Mouse (Mus musculus): Measurements from ENCODE around the gene a.

Gene a

DNA sequence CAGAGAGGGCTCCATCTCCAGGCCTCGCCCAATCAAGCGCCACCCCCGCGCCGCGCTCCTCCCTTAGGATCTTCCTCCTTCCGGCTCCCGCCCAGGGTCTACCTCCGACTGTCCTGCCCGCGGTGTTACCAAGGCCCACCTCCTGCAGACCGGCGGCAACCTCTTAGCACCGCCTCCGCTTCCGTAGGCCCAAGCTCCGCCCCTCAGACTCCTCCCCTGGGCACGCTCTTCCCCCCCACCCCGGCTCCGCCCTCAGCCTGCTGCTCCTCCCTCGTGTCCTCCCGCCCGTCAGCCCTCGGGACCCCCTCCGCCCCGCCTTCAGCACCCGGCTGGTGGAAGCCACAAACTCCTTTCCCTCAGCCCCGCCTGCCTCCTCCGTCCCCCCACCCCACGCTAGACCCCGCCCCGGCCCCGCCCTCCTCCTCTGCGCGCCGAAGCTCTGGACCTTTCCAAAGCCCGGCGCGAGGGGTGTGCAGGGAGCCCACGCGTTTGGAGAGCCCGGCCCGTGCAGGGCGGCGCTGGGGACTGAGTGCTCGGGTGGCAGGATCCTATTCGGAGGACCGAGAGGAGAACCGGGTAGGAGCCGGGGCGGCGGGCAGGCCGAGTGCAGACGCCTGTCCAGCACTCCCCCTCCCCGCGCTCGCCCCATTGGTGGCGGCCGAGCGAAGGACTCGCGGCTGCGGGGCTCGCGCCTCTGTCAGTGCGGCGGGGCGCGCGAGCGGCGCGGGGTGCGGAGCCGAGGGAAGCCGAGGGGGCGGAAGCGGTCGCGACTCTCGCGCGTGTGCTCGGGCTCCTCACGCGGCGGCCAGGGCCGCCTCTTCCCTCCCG lies at the start of gene a, which contains the start of gene Raly:
TSS of gene a (plus strand) at position 747 of the 828 bp plus-strand sequence.
TSS of gene Raly (plus strand) at position 441 of the 828 bp plus-strand sequence.
- peak; percentile 99 for DNase-seq (ENCODE audit: low read depth, low spot score)
- H3K36me3 ChIP-seq (ENCODE audit: control insufficient read depth, insufficient read depth, low read length, poor library complexity, severe bottlenecking), result no peaks in the 10 kb centered on the region
- no peaks in the 10 kb centered on the region for H3K27me3 ChIP-seq (ENCODE audit: control insufficient read depth, insufficient read depth, low read length, poor library complexity, severe bottlenecking)

DNA sequence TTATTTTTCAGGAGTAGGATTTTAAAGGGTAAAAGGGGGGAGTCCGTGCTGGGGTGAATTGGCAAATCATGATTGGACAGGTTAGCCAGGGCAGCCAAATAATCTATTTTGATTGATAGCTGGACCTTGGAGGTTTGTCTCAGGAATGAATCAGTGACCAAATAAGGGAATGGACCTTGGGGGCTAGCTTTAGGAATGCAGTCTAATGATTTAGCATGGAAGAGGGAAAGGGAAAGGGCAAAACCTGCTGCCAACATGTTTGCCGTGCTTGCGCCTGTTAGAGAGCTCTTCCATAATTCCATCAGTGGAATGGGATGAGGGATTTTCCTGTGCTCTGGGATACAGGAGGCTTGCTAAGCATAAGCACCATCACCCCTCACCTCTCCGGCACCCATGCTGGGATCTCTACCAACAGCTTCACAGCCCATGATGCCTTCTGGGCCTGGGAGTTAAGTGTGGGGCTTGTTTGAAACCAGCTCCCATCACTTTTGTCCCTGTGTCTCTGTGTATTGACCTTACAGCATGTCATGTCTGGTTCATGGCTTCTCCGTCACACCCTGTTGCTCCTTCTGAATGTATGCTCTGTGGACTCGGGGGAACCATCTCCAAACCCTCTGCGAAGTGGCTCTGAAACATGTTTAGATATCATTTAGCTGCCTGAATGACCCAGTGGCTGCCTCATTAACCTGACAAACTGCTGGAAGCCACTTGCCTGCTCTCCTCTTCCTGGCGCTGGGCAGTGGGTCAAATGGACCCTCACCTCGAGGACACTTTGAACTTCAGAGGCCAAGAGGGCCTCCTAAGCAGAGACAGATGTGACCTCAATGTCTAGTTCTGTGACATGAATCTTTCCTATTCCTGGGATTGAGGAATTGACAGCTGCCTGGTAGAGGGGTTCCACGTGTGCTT lies 48.0 kb upstream of the a start:
- no peak for DNase-seq (ENCODE audit: low read depth, low spot score)
- H3K27me3 ChIP-seq (ENCODE audit: control insufficient read depth, insufficient read depth, low read length, poor library complexity, severe bottlenecking), result no peaks in the 10 kb centered on the region; the same call in 1 of the 2 replicates
- H3K36me3 ChIP-seq (ENCODE audit: control insufficient read depth, insufficient read depth, low read length, poor library complexity, severe bottlenecking), result no peaks in the 10 kb centered on the region

DNA sequence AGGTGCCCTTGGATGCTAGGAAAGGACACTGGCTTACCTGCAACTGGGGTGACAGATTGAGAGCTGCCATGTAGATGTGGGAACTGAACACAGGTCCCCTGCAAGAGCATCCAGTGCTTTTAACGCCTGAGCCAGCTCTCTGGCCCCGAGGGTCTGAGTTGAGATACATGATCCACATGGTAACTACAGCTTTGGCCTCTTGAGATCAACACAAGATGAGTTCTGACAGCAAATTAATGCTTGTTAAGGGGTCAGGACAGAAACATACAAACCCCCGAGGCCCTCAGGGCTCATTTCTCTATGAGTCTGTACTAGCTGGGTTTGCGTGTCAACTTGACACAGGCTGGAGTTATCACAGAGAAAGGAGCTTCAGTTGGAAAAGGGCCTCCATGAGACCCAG lies 47.3 kb upstream of the a start:
- Histone ChIP-seq H3K36me3 (ENCODE audit: control insufficient read depth, insufficient read depth, low read length, poor library complexity, severe bottlenecking) (no peaks in the 10 kb centered on the region), H3K27me3 (ENCODE audit: control insufficient read depth, insufficient read depth, low read length, poor library complexity, severe bottlenecking) (no peaks in the 10 kb centered on the region; the same call in 1 of the 2 replicates)
- DNase-seq (ENCODE audit: low read depth, low spot score), result no peak

DNA sequence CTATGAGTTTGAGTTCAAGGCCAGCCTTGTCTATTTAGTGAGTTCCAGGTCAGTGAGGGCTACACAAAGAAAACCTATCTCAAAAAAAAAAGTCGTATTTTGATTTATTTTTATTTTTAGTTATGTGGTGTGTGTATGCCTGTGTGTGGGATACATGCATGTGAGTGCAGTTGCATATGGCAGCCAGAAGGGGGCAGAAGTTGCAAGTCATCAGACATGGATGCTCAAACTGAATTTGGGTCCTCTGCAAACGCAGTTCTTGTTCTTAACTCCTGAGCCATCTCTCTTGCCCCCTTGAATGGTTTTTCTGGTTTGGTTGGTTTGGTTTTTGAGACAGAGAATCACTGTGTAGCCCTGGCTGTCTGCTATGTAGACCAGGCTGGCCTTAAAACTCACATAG lies 42.8 kb upstream of the a start:
- DNase-seq (ENCODE audit: low read depth, low spot score), result no peak
- H3K36me3 ChIP-seq (ENCODE audit: control insufficient read depth, insufficient read depth, low read length, poor library complexity, severe bottlenecking), result no peaks in the 10 kb centered on the region
- no peaks in the 10 kb centered on the region; the same call in none of the 2 replicates for H3K27me3 ChIP-seq (ENCODE audit: control insufficient read depth, insufficient read depth, low read length, poor library complexity, severe bottlenecking)

DNA sequence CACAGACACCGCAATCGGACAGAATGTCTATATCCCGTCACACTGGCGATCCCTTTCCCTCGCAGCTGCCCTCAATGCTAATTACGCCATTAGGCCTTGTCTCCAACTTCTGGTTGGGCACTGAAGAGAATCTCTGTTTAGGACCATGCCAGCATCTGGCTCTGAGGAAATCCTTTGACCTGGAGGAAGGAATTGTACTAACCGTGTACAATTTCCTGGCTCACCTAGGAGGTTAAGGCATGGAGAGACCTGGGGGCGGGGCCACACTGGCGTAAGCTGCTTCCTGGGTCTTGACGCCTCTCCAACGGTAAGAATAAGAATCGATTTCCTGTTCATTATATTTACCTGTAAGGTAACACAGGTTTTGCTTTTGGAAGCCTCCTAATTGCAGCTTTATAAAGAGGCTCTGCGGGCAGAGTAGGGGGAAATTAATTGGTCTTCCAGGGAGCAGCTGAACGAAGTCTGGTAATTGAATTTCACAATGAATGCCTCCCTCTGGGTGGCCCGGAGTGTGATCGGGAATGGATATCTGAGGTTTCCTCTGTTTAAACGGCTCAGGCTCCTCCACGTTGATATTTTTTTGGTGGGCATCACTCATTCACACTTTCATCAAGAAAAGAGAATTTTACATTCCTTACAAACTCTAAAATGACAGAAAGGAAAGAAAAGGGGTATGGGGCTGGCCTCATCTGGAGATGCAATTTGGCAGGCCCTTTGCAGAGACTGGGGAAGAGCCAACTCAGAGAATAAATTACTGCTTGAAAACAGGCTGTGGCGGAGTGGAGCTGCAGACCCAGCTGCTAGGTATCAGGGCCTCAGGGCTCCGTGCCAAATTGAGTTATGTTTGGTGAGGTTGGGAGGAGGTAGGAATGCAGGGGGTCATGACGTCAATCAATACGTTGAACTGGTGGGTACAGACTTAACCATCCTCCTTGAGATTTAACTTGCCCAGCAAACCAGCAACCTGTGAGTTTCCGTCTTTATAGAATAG lies 41.9 kb upstream of the a start:
- Histone ChIP-seq H3K36me3 (ENCODE audit: control insufficient read depth, insufficient read depth, low read length, poor library complexity, severe bottlenecking) (no peaks in the 10 kb centered on the region), H3K27me3 (ENCODE audit: control insufficient read depth, insufficient read depth, low read length, poor library complexity, severe bottlenecking) (no peaks in the 10 kb centered on the region; the same call in none of the 2 replicates)
- no peak for DNase-seq (ENCODE audit: low read depth, low spot score)

DNA sequence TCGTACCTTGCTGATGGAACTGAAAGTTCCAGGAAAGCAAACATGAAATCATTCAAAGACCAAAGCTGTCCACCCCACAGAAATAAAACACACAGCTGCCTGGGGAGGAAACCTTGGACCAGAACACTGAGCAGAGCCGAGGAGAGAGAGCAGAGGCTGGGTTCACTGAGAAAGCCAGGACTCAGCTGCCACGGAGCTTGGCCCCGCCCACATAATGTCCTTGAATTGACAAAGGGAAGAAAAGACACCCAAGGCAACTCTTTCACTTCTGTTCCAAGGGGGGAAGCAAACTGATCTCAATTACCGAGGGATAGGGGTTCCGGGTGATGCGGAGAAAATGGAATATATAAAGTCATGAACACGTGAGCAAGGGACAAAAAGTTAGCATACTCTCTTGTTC lies 39.3 kb upstream of the a start:
- DNase-seq (ENCODE audit: low read depth, low spot score), result no peak
- no peaks in the 10 kb centered on the region for H3K36me3 ChIP-seq (ENCODE audit: control insufficient read depth, insufficient read depth, low read length, poor library complexity, severe bottlenecking)
- H3K27me3 ChIP-seq (ENCODE audit: control insufficient read depth, insufficient read depth, low read length, poor library complexity, severe bottlenecking), result no peaks in the 10 kb centered on the region; the same call in 1 of the 2 replicates

DNA sequence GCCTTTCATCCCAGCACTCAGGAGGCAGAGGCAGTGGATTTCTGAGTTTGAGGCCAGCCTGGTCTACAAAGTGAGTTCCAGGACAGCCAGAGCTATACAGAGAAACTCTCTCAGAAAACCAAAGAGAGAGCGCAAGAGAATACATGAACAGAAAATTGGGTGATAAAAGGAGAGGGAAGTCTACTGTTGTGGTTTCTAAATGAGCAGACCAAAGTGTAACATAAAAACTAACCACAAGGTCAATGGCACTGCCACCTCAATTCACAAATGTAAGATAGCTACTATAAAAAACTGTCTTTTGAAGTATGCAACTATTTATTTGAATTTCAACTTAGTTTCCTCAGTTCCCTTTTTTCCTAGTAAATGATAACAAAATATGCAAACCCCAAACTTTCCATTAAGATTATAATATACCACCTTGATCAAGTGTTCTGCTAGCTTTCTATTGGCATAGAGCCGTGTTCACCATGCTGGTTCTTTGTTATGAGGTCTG lies 37.1 kb upstream of the a start:
- Histone ChIP-seq H3K27me3 (ENCODE audit: control insufficient read depth, insufficient read depth, low read length, poor library complexity, severe bottlenecking) (no peaks in the 10 kb centered on the region; the same call in 1 of the 2 replicates), H3K36me3 (ENCODE audit: control insufficient read depth, insufficient read depth, low read length, poor library complexity, severe bottlenecking) (no peaks in the 10 kb centered on the region)
- DNase-seq (ENCODE audit: low read depth, low spot score), result no peak

DNA sequence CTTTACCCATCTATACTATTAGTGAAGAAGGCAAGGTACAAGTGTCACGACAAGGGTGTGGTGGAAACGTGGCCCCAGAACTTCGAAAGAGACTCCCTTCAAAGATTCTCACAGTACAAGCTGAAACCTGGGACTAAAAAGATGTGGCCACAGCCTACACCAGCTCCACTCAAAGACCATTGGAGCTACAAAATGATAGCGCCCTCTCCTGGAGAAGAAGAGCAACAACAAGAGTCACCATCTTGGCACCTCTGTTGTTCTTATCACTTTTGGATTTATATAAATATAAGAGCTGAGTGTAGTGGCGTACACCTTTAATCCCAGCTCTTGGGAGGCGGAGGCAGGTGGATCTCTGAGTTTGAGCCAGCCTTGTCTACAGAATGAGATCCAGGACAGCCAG lies 35.4 kb upstream of the a start:
- Histone ChIP-seq H3K36me3 (ENCODE audit: control insufficient read depth, insufficient read depth, low read length, poor library complexity, severe bottlenecking) (no peaks in the 10 kb centered on the region), H3K27me3 (ENCODE audit: control insufficient read depth, insufficient read depth, low read length, poor library complexity, severe bottlenecking) (no peaks in the 10 kb centered on the region)
- peak; percentile 20 for DNase-seq (ENCODE audit: low read depth, low spot score)

DNA sequence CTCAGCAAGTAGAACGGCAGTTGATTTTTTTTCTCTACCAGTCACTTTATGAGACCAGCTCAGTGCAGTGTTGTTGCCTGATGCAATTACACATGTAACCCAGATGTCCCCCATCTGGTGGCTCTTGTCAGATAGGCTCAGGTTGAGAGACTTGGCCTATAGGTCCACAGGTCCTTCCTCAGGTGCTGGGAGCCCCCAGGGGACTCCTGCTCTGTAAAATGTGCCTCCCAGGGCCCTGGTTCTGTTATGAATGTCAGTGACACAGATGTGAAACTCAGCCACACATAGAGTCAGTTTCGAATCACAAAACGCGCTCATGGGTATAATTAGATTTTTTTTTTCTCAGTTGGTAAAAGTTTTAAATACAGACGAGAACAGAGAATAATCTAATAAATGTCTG lies 33.5 kb upstream of the a start:
- peak; percentile 48 for DNase-seq (ENCODE audit: low read depth, low spot score)
- no peaks in the 10 kb centered on the region for H3K27me3 ChIP-seq (ENCODE audit: control insufficient read depth, insufficient read depth, low read length, poor library complexity, severe bottlenecking)

DNA sequence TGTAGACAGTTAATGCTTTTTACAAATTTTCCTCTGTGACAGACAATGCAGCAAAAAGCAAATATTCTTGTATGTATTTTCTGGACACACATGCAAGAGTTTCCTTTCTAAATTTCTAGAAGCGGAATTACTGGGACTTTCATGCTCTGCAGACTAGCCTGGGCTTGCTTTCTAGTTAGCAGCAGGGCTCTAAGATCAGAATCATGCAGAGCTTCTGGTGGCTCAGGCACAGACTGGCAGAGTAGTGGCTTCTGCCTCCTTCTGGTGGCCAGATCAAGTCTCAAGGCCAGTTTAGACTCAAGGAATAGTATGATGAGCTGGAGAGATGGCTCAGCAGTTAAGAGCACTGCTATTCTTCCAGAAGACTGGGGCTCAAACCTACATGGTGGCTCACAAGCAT lies 32.7 kb upstream of the a start:
- H3K36me3 ChIP-seq (ENCODE audit: control insufficient read depth, insufficient read depth, low read length, poor library complexity, severe bottlenecking), result no peaks in the 10 kb centered on the region
- no peaks in the 10 kb centered on the region for H3K27me3 ChIP-seq (ENCODE audit: control insufficient read depth, insufficient read depth, low read length, poor library complexity, severe bottlenecking)
- DNase-seq (ENCODE audit: low read depth, low spot score), result no peak

More for the DNA sequence above, 33.5 kb upstream of the a start:
- no peaks in the 10 kb centered on the region for H3K36me3 ChIP-seq (ENCODE audit: control insufficient read depth, insufficient read depth, low read length, poor library complexity, severe bottlenecking)

DNA sequence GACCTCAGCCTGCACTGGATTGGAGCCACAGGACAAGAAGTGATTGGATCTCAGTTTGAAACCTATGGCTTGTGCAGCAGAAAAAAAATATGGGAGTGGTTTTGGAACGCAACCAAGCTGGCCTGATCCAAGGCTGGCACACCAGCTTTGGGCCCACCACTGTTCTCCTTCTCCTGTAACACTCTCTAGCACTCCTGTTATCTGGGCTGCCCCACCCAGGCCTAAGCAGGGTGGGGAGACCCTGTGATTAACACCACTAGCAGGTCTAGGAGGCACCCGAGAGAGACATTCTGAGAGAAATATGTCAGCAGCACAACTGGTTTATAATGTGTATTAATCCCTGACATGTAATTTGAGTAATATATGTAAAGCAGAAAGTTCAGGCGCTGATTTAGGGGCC lies 28.0 kb upstream of the a start:
- no peaks in the 10 kb centered on the region for H3K27me3 ChIP-seq (ENCODE audit: control insufficient read depth, insufficient read depth, low read length, poor library complexity, severe bottlenecking)
- DNase-seq (ENCODE audit: low read depth, low spot score), result no peak
- H3K36me3 ChIP-seq (ENCODE audit: control insufficient read depth, insufficient read depth, low read length, poor library complexity, severe bottlenecking), result no peaks in the 10 kb centered on the region

DNA sequence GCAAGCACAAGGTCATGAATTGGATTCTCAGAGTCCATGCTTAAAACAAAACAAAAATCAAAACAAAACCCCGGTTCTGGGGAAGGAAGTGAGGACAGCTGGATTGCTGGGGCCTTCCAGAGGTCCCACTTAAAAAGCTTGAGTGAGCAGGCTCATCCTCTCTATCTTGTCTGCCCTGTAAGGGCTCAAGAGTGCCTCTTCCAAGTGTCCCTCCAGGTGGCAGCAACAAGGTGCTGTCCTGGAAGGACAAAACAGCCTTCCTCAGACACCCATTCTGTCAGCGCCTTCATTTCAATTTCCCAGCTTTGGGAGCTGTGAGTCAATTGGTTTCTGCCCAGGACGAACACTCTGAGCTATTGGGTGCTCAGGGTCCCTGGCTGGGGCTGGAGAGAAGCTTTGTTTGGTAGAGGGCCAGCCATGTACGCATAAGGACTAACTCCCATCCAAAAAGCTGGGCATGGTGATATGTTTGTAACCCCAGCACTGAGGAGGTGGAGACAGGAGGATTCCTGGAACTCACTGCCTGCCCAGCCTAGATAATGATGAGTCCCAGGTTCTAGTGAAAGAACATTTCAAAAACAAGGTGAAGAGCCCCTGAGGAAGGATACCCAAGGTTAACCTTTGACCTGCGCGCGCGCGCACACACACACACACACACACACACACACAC lies 26.2 kb upstream of the a start:
- DNase-seq (ENCODE audit: low read depth, low spot score), result no peak
- Histone ChIP-seq H3K27me3 (ENCODE audit: control insufficient read depth, insufficient read depth, low read length, poor library complexity, severe bottlenecking) (no peaks in the 10 kb centered on the region), H3K36me3 (ENCODE audit: control insufficient read depth, insufficient read depth, low read length, poor library complexity, severe bottlenecking) (no peaks in the 10 kb centered on the region)

DNA sequence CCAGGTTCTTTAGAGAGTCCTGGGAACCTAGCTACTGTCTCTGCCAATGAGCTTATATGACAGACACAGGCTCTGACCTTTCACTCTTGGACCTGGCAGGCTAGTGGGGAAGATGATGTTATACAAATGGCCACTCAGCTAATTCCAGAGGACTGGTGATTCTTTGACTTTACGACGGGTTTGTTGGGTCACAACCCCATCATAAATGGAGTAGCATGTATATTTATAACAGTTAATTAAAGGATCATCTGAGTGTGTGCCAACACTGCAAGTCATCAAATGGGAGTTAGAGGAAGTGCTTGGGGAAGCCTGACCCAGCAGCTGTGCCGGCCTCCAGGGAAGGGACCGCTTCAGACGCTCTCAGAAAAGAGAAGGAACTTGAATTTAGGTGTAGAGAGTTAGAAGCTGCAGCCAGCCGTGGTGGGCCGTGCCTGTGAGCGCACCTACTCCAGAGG lies 25.6 kb upstream of the a start:
- H3K27me3 ChIP-seq (ENCODE audit: control insufficient read depth, insufficient read depth, low read length, poor library complexity, severe bottlenecking), result no peaks in the 10 kb centered on the region
- no peaks in the 10 kb centered on the region for H3K36me3 ChIP-seq (ENCODE audit: control insufficient read depth, insufficient read depth, low read length, poor library complexity, severe bottlenecking)
- peak; percentile 12 for DNase-seq (ENCODE audit: low read depth, low spot score)
